Mouse (Mus musculus) testis, adult 2 months (tissue): ENCODE data around the gene Zfp9.

Experiments
- CTCF ChIP-seq: fragments of 200-500 bp; IDR thresholded peaks from 2 replicates; pipeline ENCODE4 v1.5.1; 2012; ENCODE audit warnings: low read depth, mild to moderate bottlenecking, inconsistent platforms, low read length, moderate library complexity; ENCODE audit not compliant: control insufficient read depth, insufficient read depth, insufficient replicate concordance
- POLR2A ChIP-seq: fragments of 200-500 bp; IDR thresholded peaks from 2 replicates; pipeline ENCODE4 v1.6.1; 2012; ENCODE audit warnings: low read depth, mild to moderate bottlenecking, inconsistent platforms, low read length, moderate library complexity; ENCODE audit not compliant: control insufficient read depth

GRCm38 (mm10) chr6:118454452-118454851 lies 24.7 kb downstream of the Zfp9 start:
- no peak for TF ChIP-seq CTCF
- no peak for TF ChIP-seq POLR2A
